Mouse (Mus musculus) WW6 (cell line): ENCODE measurements around the gene Cdr2.
"Not testable (repeated sequence)": the region's sequence is repeated elsewhere in the genome, so short reads cannot be mapped to it uniquely, and the experiment has no call there.

Source experiments
- DNase-seq: peaks from one replicate; pipeline ENCODE4 v3.0.0-alpha.2; 2013; ENCODE audit warnings: low read depth, low spot score

The Cdr2 gene

DNA sequence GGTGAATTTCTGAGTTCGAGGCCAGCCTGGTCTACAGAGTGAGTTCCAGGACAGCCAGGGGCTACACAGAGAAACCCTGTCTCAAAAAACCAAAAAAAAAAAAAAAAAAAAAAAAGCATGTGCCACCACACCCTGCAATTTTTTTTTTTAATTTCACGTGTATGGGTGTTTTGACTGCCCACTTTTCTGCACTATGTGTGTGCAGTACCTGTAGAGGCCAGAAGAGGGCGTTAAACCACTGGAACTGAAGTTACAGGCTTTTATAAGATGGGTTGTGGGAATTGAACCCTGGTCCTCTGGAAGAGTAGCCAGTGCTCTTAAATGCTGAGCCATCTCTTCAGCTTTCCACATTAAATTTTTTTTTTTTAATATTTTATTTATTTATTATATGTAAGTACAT, 71.9 kb downstream of the Cdr2 start:
- not testable (repeated sequence) for DNase-seq
